Mouse (Mus musculus) MEL (cell line): ENCODE data around the gene Mfap3l.

Experiments
- CTCF ChIP-seq, 3 experiments: IDR thresholded peaks in 2 of 3; conservative IDR thresholded peaks in 1 of 3; 2 replicates each; pipeline ENCODE4 v1.5.1; 2011 to 2012; ENCODE audit warnings: low read length in 3 of 3, low read depth in 2 of 3, mild to moderate bottlenecking in 2 of 3, improper control_type of control experiment in 1 of 3, inconsistent platforms in 1 of 3, mixed read lengths in 1 of 3, moderate library complexity in 1 of 3; ENCODE audit not compliant: control insufficient read depth in 1 of 3, insufficient read depth in 1 of 3, poor library complexity in 1 of 3, severe bottlenecking in 1 of 3
- E2F4 ChIP-seq: IDR thresholded peaks from 2 replicates; pipeline ENCODE4 v1.6.1; 2011; ENCODE audit warnings: low read depth, low read length, improper control_type of control experiment, borderline replicate concordance
- ETS1 ChIP-seq: IDR thresholded peaks from 2 replicates; pipeline ENCODE4 v1.6.1; 2012; ENCODE audit warnings: low read depth, mild to moderate bottlenecking, inconsistent platforms, low read length, improper control_type of control experiment, moderate library complexity
- GATA1 ChIP-seq: IDR thresholded peaks from 2 replicates; pipeline ENCODE4 v1.6.1; 2011; ENCODE audit warnings: low read depth, low read length, improper control_type of control experiment
- KAT2A ChIP-seq: conservative IDR thresholded peaks from 2 replicates; pipeline ENCODE4 v1.6.1; 2012; ENCODE audit warnings: low read depth, low read length, improper control_type of control experiment, inconsistent platforms
- POLR2A ChIP-seq, 2 experiments: IDR thresholded peaks; 2 replicates each; pipeline ENCODE4 v1.6.1; 2011 to 2012; ENCODE audit warnings: low read length in 2 of 2, mild to moderate bottlenecking in 2 of 2, control low read depth in 1 of 2, improper control_type of control experiment in 1 of 2, low read depth in 1 of 2, moderate library complexity in 1 of 2; ENCODE audit not compliant: control insufficient read depth in 1 of 2, insufficient read depth in 1 of 2, poor library complexity in 1 of 2
- RAD21 ChIP-seq: IDR thresholded peaks from 2 replicates; pipeline ENCODE4 v1.6.1; 2011; ENCODE audit warnings: mild to moderate bottlenecking, low read depth, low read length, improper control_type of control experiment
- TBP ChIP-seq: IDR thresholded peaks from 2 replicates; pipeline ENCODE4 v1.8.0; 2011; ENCODE audit warnings: low read depth, low read length, improper control_type of control experiment

GRCm38 (mm10) chr8:60629059-60629458 lies 3.6 kb upstream of the Mfap3l start:
- no peak for TF ChIP-seq TBP
- TF ChIP-seq GATA1, result no peak
- no peak for TF ChIP-seq RAD21
- no peak for TF ChIP-seq CTCF (IDR thresholded peaks at IDR 0.05 in 2 of 3, conservative IDR thresholded peaks at IDR 0.05 in 1 of 3; ENCODE audit: control insufficient read depth in 1 of 3, insufficient read depth in 1 of 3, low read depth in 2 of 3, low read length in 3 of 3, poor library complexity in 1 of 3, severe bottlenecking in 1 of 3)
- no peak for TF ChIP-seq E2F4
- no peak for TF ChIP-seq KAT2A
- no peak for TF ChIP-seq ETS1
- no peak for TF ChIP-seq POLR2A (IDR thresholded peaks at IDR 0.05; ENCODE audit: control insufficient read depth in 1 of 2, insufficient read depth in 1 of 2, low read depth in 1 of 2, low read length in 2 of 2, poor library complexity in 1 of 2)
